In genomic region chr7:30328379-30328778, GRCm38 (mm10) we compare ENCODE assay signal across 28 mouse cellular contexts. TPM values are rescaled to one million over a fixed set of nuclear protein-coding genes. Genes with fewer than 3 reads are reported as not detected.
"Had no signal": no experiment of that assay in that cellular context is flagged by ENCODE, and none has a peak within 500 bp of the region (broad histone marks: within the 10 kb centered on the region; RNA-seq: fewer than 3 reads in every experiment).

No protein-coding gene starts in this region.

- H3K4me1 ChIP-seq: limb, embryonic 12.5 days had no signal

- H3K36me3 ChIP-seq: heart, embryonic 10.5 days; heart, embryonic 13.5 days; heart, embryonic 15.5 days; hindbrain, embryonic 10.5 days; intestine, embryonic 15.5 days; limb, embryonic 10.5 days; limb, embryonic 12.5 days; liver, embryonic 13.5 days had no signal

- H3K27ac ChIP-seq: gastrocnemius, adult 2 months; heart, embryonic 10.5 days; hindbrain, embryonic 10.5 days; hindbrain, embryonic 14.5 days; intestine, embryonic 15.5 days; left cerebral cortex, adult 2 months; limb, embryonic 10.5 days; limb, embryonic 12.5 days; liver, embryonic 13.5 days had no signal

- DNase-seq: gastrocnemius, adult 2 months; gastrocnemius, postnatal 10 days; gastrocnemius, postnatal 25 days; heart, adult 18-20 months; heart, postnatal 14 days; heart, postnatal 4 days; kidney, adult 18-20 months; kidney, adult 8-10 months; kidney, postnatal 10 days; kidney, postnatal 25 days; kidney, postnatal 4 days; liver; liver, embryonic 13.5 days had no signal

- H3K4me3 ChIP-seq: gastrocnemius, adult 2 months; heart, embryonic 10.5 days; heart, embryonic 13.5 days; heart, embryonic 15.5 days; hindbrain, embryonic 10.5 days; intestine, embryonic 15.5 days; layer of hippocampus, adult 2 months; left cerebral cortex, adult 2 months; limb, embryonic 10.5 days; limb, embryonic 12.5 days; liver, embryonic 13.5 days had no signal

- H3K9me3 ChIP-seq: heart, embryonic 10.5 days; heart, embryonic 15.5 days; intestine, embryonic 15.5 days; limb, embryonic 10.5 days; liver, embryonic 13.5 days had no signal

- H3K9ac ChIP-seq: heart, embryonic 13.5 days; heart, embryonic 15.5 days; hindbrain, embryonic 14.5 days; intestine, embryonic 15.5 days; limb, embryonic 12.5 days; liver, embryonic 13.5 days had no signal

- ATAC-seq: hindbrain, embryonic 16.5 days; inflammation-experienced regulatory T-cells, adult 6 months; intestine, embryonic 15.5 days; intestine, postnatal 0 days had no signal

- H3K4me2 ChIP-seq: heart, embryonic 13.5 days; heart, embryonic 15.5 days; hindbrain, embryonic 14.5 days; intestine, embryonic 15.5 days; limb, embryonic 12.5 days; liver, embryonic 11.5 days; liver, embryonic 13.5 days had no signal

- H3K27me3 ChIP-seq: heart, embryonic 13.5 days; heart, embryonic 15.5 days; intestine, embryonic 15.5 days had no signal

RNA-seq across cellular contexts. Expression of gene E130208F15Rik, which starts 6.8 kb away (rescaled TPM):
- polyA plus RNA-seq: heart, embryonic 15.5 days; hindbrain, embryonic 14.5 days; inflammation-experienced regulatory T-cells, adult 6 months; intestine, embryonic 15.5 days; intestine, postnatal 0 days; kidney, embryonic 14.5 days; liver, embryonic 11.5 days had no signal

RNA-seq across cellular contexts. Expression of gene Lrfn3, which starts 34.2 kb away (rescaled TPM):
- polyA plus RNA-seq: inflammation-experienced regulatory T-cells, adult 6 months had no signal
